Mouse (Mus musculus): ENCODE measurements around the gene 1810009A15Rik. TPM values are rescaled to one million over a fixed set of nuclear protein-coding genes. Genes with fewer than 3 reads are reported as not detected.
"Not testable (repeated sequence)": the region's sequence is repeated elsewhere in the genome, so short reads cannot be mapped to it uniquely, and the experiment has no call there.

1810009A15Rik gene
- total and polyA plus RNA-seq, 3 experiments = 4.3 to 53.6 (median 46.8) TPM

- no peak for DNase-seq
Measured at GRCm38 (mm10) chr19:8875031-8875430, 13.6 kb upstream of the 1810009A15Rik start.

- peak; percentile 94 for DNase-seq
Measured at GRCm38 (mm10) chr19:8880311-8881033, 8.2 kb upstream of the 1810009A15Rik start, which contains the start of gene Uqcc3. Gene Uqcc3, minus strand, starts transcription at chr19:8880923.

GRCm38 (mm10) chr19:8881034-8881392 is 7.6 kb upstream of the 1810009A15Rik start:
- DNase-seq = no peak

GRCm38 (mm10) chr19:8883616-8884015 is 5.0 kb upstream of the 1810009A15Rik start, which contains the start of the genes Lbhd1 and Gm49403:
Gene Lbhd1, plus strand, starts transcription at chr19:8883732.
Gene Gm49403, plus strand, starts transcription at chr19:8883930.
- DNase-seq = no peak

- no peak for DNase-seq
Measured at GRCm38 (mm10) chr19:8886916-8887584, 1.6 kb upstream of the 1810009A15Rik start.

GRCm38 (mm10) chr19:8887585-8888463 is 829 bp upstream of the 1810009A15Rik start:
- no peak for DNase-seq

- DNase-seq = peak; percentile 89
Measured at GRCm38 (mm10) chr19:8892829-8893766, 4.4 kb downstream of the 1810009A15Rik start, which contains the start of gene Ints5. Gene Ints5, plus strand, starts transcription at chr19:8893005.

GRCm38 (mm10) chr19:8895397-8895960 is 6.8 kb downstream of the 1810009A15Rik start:
- DNase-seq = no peak

GRCm38 (mm10) chr19:8896231-8896630 is 7.6 kb downstream of the 1810009A15Rik start:
- DNase-seq = not testable (repeated sequence)

- peak; percentile 62 for DNase-seq
Measured at GRCm38 (mm10) chr19:8897211-8897864, 8.7 kb downstream of the 1810009A15Rik start.

GRCm38 (mm10) chr19:8897865-8898495 is 9.3 kb downstream of the 1810009A15Rik start, which contains the start of gene Ganab:
Gene Ganab, plus strand, starts transcription at chr19:8898071.
- peak; percentile 97 for DNase-seq

- no peak for DNase-seq
Measured at GRCm38 (mm10) chr19:8898576-8898975, 9.9 kb downstream of the 1810009A15Rik start.

- no peak for DNase-seq
Measured at GRCm38 (mm10) chr19:8899079-8899478, 10.4 kb downstream of the 1810009A15Rik start.

GRCm38 (mm10) chr19:8903412-8903811 is 14.8 kb downstream of the 1810009A15Rik start:
- DNase-seq = no peak

GRCm38 (mm10) chr19:8908531-8908930 is 19.9 kb downstream of the 1810009A15Rik start:
- DNase-seq = no peak

- no peak for DNase-seq
Measured at GRCm38 (mm10) chr19:8911810-8912209, 23.2 kb downstream of the 1810009A15Rik start.

GRCm38 (mm10) chr19:8914212-8914611 is 25.6 kb downstream of the 1810009A15Rik start:
- DNase-seq = no peak

- no peak for DNase-seq
Measured at GRCm38 (mm10) chr19:8919000-8919399, 30.3 kb downstream of the 1810009A15Rik start.

- no peak for DNase-seq
Measured at GRCm38 (mm10) chr19:8919684-8920072, 31.0 kb downstream of the 1810009A15Rik start.

Data from adrenal gland, adult 2 months (tissue).